10 mouse cellular contexts compared by ENCODE assay signal in genomic region chr17:42987692-42988091, GRCm38 (mm10). TPM values are rescaled to one million over a fixed set of nuclear protein-coding genes. Genes with fewer than 3 reads are reported as not detected.
DNase-seq lines count a peak whose midpoint lies in the region; ATAC-seq and TF ChIP-seq lines count a peak whose summit lies in the region.
"Had no signal": no experiment of that assay in that cellular context is flagged by ENCODE, and none has a peak within 500 bp of the region (broad histone marks: within the 10 kb centered on the region; RNA-seq: fewer than 3 reads in every experiment).

No protein-coding gene starts in this region.

- H3K27me3 ChIP-seq in liver, embryonic 14.5 days (ENCODE audit: control insufficient read depth, insufficient read depth, low read length), result no peaks in the 10 kb centered on the region
- H3K27me3 ChIP-seq: liver, embryonic 15.5 days had no signal

- TF ChIP-seq CTCF in liver, embryonic 14.5 days (IDR thresholded peaks at IDR 0.05; ENCODE audit: low read depth), result peak; percentile 80

- H3K4me3 ChIP-seq in liver, embryonic 14.5 days (ENCODE audit: insufficient read depth in 1 of 2, low read depth in 2 of 2, low read length in 2 of 2), result no peak overlapping the region
- H3K4me3 ChIP-seq: liver, embryonic 15.5 days had no signal

- DNase-seq in cerebellum, postnatal 10 days, result peak; percentile 15 to 42
- DNase-seq in cerebellum, adult 11-12 months, result no peak
- DNase-seq in right cerebral cortex, postnatal 4 days, result peak; percentile 29
- DNase-seq in right cerebral cortex, adult 18-20 months, result no peak
- peak in 2 of 3 experiments; percentile 17 to 20 for DNase-seq in liver, embryonic 14.5 days (ENCODE audit: low read depth in 3 of 3, low spot score in 3 of 3)
- DNase-seq in thymus, postnatal 4 days, result peak; percentile 61
- DNase-seq in left cerebral cortex, adult 9 months (ENCODE audit: low spot score in 2 of 2), result no peak
- DNase-seq in ovary, postnatal 36 days (ENCODE audit: low spot score), result no peak

- no peak overlapping the region for H3K27ac ChIP-seq in liver, embryonic 14.5 days
- H3K27ac ChIP-seq: liver, embryonic 15.5 days had no signal

- H3K4me2 ChIP-seq in liver, embryonic 14.5 days (ENCODE audit: low read depth), result no peak overlapping the region
- H3K4me2 ChIP-seq: liver, embryonic 15.5 days had no signal

- no peak for ATAC-seq in liver, embryonic 14.5 days (ENCODE audit: insufficient read depth)

- no peak overlapping the region for H3K9ac ChIP-seq in liver, embryonic 14.5 days (replicated peaks)
- H3K9ac ChIP-seq: liver, embryonic 15.5 days had no signal

- 24% methylated on average over 4 of the region's 4 CpGs for WGBS in liver, embryonic 14.5 days (ENCODE audit: insufficient replicate concordance)

- no peaks in the 10 kb centered on the region for H3K36me3 ChIP-seq in liver, embryonic 14.5 days (replicated peaks; ENCODE audit: control insufficient read depth, insufficient read depth, low read depth)
- H3K36me3 ChIP-seq: G1E; liver, embryonic 15.5 days had no signal

- no peaks in the 10 kb centered on the region for H3K9me3 ChIP-seq in liver, embryonic 14.5 days (ENCODE audit: control insufficient read depth, low read length)
- H3K9me3 ChIP-seq: liver, embryonic 15.5 days had no signal

- no peaks in the 10 kb centered on the region for H3K4me1 ChIP-seq in liver, embryonic 14.5 days (replicated peaks; ENCODE audit: control insufficient read depth in 2 of 2, insufficient read depth in 2 of 2, low read length in 1 of 2)
- H3K4me1 ChIP-seq: liver, embryonic 15.5 days had no signal

- no peak for TF ChIP-seq EP300 in liver, embryonic 14.5 days (IDR thresholded peaks at IDR 0.05; ENCODE audit: low read depth)

RNA-seq across cellular contexts. Expression of gene Tnfrsf21, which starts 28.7 kb away (rescaled TPM):
- 16.7 and 17.0 TPM in 2 replicates for polyA plus RNA-seq in liver, embryonic 14.5 days (2012; rRNA removed)
- polyA plus RNA-seq in liver, embryonic 14.5 days (2014; fragmentation: Nextera tagmentation; extraction: Ambion mirVana), result 21.2 and 23.9 TPM in 2 replicates
- polyA plus RNA-seq: G1E had no signal

Comparison
In these comparisons a context has a peak if more than half of its experiments do, and no peak if none do; other contexts are left out.
1. DNase-seq: peak in cerebellum, postnatal 10 days (2 of 2), right cerebral cortex, postnatal 4 days (single experiment), liver, embryonic 14.5 days (2 of 3) and thymus, postnatal 4 days (single experiment); none in cerebellum, adult 11-12 months (single experiment), right cerebral cortex, adult 18-20 months (single experiment), left cerebral cortex, adult 9 months (0 of 2) and ovary, postnatal 36 days (single experiment).